Mouse (Mus musculus) kidney, adult 2 months (tissue): ENCODE measurements around the gene Spef1. TPM values are rescaled to one million over a fixed set of nuclear protein-coding genes. Genes with fewer than 3 reads are reported as not detected.

Source experiments
- DNase-seq: peaks from one replicate; pipeline ENCODE4 v3.0.0; 2021
- H3K27ac ChIP-seq: fragments of 200-500 bp; 2 replicates; pipeline ENCODE4 v1.5.1; 2012; ENCODE audit warnings: low read depth, low read length, control low read depth, inconsistent platforms; ENCODE audit not compliant: insufficient read depth
- H3K27me3 ChIP-seq: fragments of 200-500 bp; replicated peaks from 2 replicates; pipeline ENCODE4 v1.6.1; 2012; ENCODE audit warnings: mild to moderate bottlenecking, moderate library complexity, low read length, inconsistent platforms; ENCODE audit not compliant: control insufficient read depth, insufficient read depth
- H3K36me3 ChIP-seq: fragments of 200-500 bp; 2 replicates; pipeline ENCODE4 v1.6.1; 2012; ENCODE audit warnings: mild to moderate bottlenecking, moderate library complexity, low read length, inconsistent platforms; ENCODE audit not compliant: control insufficient read depth, insufficient read depth
- H3K4me1 ChIP-seq: fragments of 200-500 bp; 2 replicates; pipeline ENCODE4 v1.6.1; 2011; ENCODE audit warnings: low read length; ENCODE audit not compliant: control insufficient read depth, insufficient read depth
- H3K4me3 ChIP-seq: fragments of 200-500 bp; 2 replicates; pipeline ENCODE4 v1.5.1; 2011; ENCODE audit warnings: mild to moderate bottlenecking, low read depth, low read length, control low read depth; ENCODE audit not compliant: insufficient read depth
- CTCF ChIP-seq: fragments of 200-500 bp; conservative IDR thresholded peaks from 2 replicates; pipeline ENCODE4 v1.5.1; 2011; ENCODE audit warnings: low read depth, mild to moderate bottlenecking, control low read depth, low read length, moderate library complexity, mixed read lengths; ENCODE audit not compliant: insufficient read depth, insufficient read length
- POLR2A ChIP-seq: fragments of 200-500 bp; IDR thresholded peaks from one replicate; pipeline ENCODE4 v1.6.1; 2011; ENCODE audit warnings: low read depth, low read length, control low read depth
- WGBS: fragments of 180-500 bp; shearing (Covaris S2); methylation state at CpG from one replicate; pipeline ENCODE4 v1.1.7; 2018; 5-methylcytosine and 5-hydroxymethylcytosine counted together
- polyA plus RNA-seq: library from polyadenylated mRNA; depleted of rRNA; stranded (reverse); fragments of >200 nt; gene quantifications from 2 replicates; pipeline ENCODE4 v1.2.3, GENCODE M21; 2012

The Spef1 gene
- polyA plus RNA-seq, 1 experiment, result 4.6 TPM

DNA sequence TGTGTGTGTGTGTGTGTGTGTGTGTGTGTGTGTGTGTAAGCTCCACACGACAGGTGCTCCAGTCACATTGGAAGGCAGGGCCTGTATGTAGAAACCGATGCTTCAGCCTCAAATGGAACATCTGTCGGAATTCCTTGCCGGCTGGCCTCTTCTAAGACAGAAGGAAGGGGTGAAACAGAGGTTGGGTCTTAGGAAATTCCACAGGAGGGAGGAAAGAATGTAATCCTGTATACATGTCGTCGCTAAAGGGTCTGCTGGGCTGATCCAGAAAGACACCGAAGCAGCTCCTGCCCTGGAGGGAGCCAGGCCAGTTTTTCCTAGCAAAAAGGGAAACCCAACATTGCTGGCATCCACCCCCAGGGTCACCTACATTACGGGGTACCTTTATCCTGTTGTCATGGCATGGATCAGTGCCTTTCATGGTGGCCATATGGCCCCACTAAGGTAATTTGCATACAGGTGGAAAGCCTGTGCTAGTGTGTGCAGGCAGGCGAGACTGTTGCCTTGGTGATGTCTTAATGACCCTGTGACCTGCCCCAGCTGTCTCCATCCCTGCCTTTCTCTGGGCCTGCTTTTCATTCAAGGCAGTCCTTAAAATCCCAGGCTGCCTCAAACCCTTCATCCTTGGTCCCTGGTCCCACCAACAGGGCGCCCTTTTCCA, 3.4 kb upstream of the Spef1 start:
- 58% methylated on average over 10 of the region's 10 CpGs for WGBS
- peak overlapping the region; percentile 24; the same call in 1 of the 2 replicates for H3K27ac ChIP-seq

DNA sequence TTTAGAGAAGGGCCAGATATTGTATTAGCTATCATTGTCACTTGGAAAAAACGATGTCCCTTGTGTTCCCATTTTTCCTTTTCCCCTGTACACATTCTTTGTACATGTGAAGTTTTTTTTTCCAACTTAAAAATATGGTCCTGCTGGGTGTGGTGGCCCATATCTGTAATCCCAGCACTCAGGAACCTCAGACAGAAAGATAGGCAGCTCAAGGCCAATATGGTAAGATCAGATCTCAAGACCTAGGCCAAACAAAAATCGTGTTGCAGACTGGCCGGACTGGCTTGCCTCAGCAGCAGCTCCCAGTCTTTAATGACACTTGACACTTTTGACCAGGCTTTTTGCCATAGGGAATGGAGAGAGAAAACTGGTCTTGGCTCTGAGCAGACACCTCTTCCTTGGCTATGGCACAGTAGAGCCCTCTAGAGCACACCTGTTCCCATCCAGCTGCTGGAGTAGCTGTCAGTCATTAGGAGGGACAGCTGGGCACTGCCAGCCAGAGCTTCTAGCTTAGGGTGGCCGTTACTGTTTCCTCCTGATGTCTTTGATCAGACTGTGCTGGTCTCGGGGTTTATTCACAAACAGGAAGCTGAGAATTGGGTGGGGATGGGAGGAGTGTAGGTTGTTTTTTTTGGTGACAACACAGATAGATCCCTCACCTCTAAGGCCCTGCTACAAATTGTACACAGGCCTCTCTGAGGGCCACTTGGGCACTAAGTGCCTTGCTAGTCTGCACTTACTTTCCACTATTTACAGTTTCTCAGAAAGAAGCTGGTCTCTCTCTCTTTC, 2.6 kb upstream of the Spef1 start:
- H3K4me3 ChIP-seq, result no peak overlapping the region
- peak overlapping the region; percentile 24; the same call in 1 of the 2 replicates for H3K27ac ChIP-seq
- H3K27me3 ChIP-seq, result no peaks in the 10 kb centered on the region
- no peak for DNase-seq
- 53% methylated on average over 5 of the region's 5 CpGs for WGBS
- H3K4me1 ChIP-seq, result peaks cover 7% of the 10 kb centered on the region; the same call in 1 of the 2 replicates
- H3K36me3 ChIP-seq, result no peaks in the 10 kb centered on the region; the same call in 1 of the 2 replicates
- TF ChIP-seq POLR2A, result no peak
- no peak for TF ChIP-seq CTCF

More for the DNA sequence above, 3.4 kb upstream of the Spef1 start:
- H3K27me3 ChIP-seq, result no peaks in the 10 kb centered on the region
- no peaks in the 10 kb centered on the region; the same call in 1 of the 2 replicates for H3K36me3 ChIP-seq
- H3K4me3 ChIP-seq, result no peak overlapping the region
- peak; percentile 67 for DNase-seq
- no peak for TF ChIP-seq POLR2A
- no peak for TF ChIP-seq CTCF
- H3K4me1 ChIP-seq, result peaks cover 7% of the 10 kb centered on the region; the same call in 1 of the 2 replicates

DNA sequence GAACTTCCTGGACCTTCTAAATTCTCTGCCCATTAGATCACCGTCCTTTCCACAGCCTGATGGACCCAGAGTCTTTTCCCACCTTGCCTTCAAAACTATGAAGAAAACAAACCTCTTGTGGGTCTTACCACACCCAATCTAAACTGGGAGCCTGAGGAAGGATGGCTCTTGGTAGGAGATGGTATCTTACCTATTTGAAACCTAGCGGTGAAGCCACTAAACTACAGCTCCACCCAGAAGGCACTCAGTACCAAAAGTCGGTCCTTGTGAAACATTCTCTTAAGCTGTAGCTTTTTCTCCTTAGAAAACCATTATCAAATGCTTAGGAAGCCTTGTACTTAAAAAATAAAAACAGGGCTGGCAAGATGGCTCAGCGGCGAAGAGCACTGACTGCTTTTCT, 1.2 kb upstream of the Spef1 start:
- H3K27me3 ChIP-seq, result no peaks in the 10 kb centered on the region
- 94% methylated on average over 5 of the region's 5 CpGs for WGBS
- peaks cover 7% of the 10 kb centered on the region; the same call in 1 of the 2 replicates for H3K4me1 ChIP-seq
- no peak for DNase-seq
- H3K36me3 ChIP-seq, result no peaks in the 10 kb centered on the region; the same call in 1 of the 2 replicates
- TF ChIP-seq CTCF (no peak), POLR2A (no peak)
- H3K27ac ChIP-seq, result no peak overlapping the region
- no peak overlapping the region for H3K4me3 ChIP-seq

DNA sequence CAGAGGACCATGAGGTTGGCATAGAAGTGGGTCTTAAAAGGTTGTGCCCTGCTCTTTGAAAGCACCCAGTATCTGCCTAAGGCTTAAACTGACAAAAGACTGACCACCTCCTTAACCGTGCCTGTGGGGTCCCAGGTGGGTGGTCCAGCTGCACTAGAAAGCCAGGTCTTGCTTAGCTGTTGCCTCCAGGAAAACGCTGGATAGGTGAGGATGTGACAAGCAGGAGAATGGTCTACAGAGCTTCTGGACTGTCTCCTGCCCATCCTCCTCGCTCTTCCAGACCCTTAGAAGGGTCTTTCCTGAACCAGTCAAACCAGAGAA, 480 bp upstream of the Spef1 start:
- Histone ChIP-seq H3K36me3 (no peaks in the 10 kb centered on the region; the same call in 1 of the 2 replicates), H3K27me3 (no peaks in the 10 kb centered on the region), H3K27ac (no peak overlapping the region), H3K4me1 (peaks cover 7% of the 10 kb centered on the region; the same call in 1 of the 2 replicates), H3K4me3 (peak overlapping the region; percentile 71)
- 59% methylated on average over 3 of the region's 3 CpGs for WGBS
- no peak for TF ChIP-seq POLR2A
- no peak for TF ChIP-seq CTCF
- DNase-seq, result no peak

DNA sequence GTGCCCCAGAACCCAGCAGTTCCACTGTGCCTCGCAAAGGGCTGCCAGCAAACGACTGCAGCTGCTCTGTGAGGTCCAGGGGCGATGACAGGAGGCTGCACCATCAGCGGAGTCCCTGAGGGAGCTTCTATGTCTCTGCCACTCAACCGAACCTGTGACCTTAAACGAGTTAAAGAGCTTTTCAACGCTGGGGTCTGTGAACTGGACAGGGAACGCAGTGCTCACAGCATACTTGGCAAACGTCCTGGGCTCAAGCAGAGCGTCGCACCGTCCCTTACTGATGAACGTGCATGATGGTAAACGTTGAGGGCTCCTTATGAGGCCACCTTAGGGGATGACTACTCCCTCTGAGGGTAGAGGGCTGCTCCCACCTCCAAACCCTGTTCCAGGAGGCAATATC, 739 bp downstream of the Spef1 start:
- DNase-seq, result no peak
- Histone ChIP-seq H3K36me3 (no peaks in the 10 kb centered on the region), H3K4me3 (peak overlapping the region; percentile 71), H3K4me1 (peaks cover 7% of the 10 kb centered on the region; the same call in 1 of the 2 replicates), H3K27ac (peak overlapping the region; percentile 76; the same call in 1 of the 2 replicates), H3K27me3 (no peaks in the 10 kb centered on the region)
- WGBS, result 4% methylated on average over 14 of the region's 14 CpGs
- TF ChIP-seq POLR2A (no peak), CTCF (no peak)

DNA sequence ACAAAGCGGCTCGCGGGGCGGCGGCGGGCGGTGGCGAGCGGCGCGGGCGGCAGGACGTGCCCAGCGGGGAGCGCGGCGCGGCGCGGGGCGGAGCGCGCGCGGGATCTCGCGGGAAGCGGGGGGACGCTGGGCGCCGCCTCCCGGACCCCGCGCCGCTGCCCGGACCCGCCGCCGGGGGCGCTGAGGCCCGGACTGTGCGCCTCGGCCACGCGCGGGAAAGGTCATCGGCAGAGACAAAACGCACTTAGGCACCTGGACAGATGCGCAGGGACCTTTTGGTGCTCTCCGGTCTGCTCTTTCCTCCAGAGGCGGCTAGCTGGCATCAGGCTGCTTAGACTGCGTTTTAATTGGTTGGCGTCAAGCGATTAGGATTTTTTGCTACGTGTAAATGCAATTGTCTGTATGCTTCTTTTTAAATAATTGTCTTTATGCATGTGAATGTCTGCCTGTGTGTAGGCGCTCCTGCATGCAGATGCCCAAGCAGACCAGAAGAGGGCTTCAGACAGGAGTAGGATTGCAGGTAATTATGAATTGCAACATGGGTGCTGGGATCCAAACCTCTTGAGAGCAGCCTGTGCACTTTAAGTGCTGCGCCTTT, 7.0 kb downstream of the Spef1 start, which contains the start of gene Cenpb:
Gene Cenpb (minus strand): TSS at position 78 of the 598 bp plus-strand sequence.
- TF ChIP-seq CTCF (peak; percentile 58), POLR2A (no peak)
- Histone ChIP-seq H3K27ac (peak within 1 kb of the TSS; percentile 82), H3K4me3 (peak within 1 kb of the TSS; percentile 72), H3K4me1 (peaks cover 33% of the 10 kb centered on the region), H3K36me3 (no peaks in the 10 kb centered on the region), H3K27me3 (no peaks in the 10 kb centered on the region)
- WGBS, result 9% methylated on average over 57 of the region's 57 CpGs
- DNase-seq, result peak; percentile 92
